Mouse (Mus musculus): ENCODE measurements around the gene Sdad1. TPM values are rescaled to one million over a fixed set of nuclear protein-coding genes. Genes with fewer than 3 reads are reported as not detected.
A peak's percentile ranks its signal among the peaks of the same experiment; 100 is the strongest.

Gene Sdad1
- total RNA-seq, 2 experiments from 2014 or later, result 21.6 to 38.3 TPM

DNA sequence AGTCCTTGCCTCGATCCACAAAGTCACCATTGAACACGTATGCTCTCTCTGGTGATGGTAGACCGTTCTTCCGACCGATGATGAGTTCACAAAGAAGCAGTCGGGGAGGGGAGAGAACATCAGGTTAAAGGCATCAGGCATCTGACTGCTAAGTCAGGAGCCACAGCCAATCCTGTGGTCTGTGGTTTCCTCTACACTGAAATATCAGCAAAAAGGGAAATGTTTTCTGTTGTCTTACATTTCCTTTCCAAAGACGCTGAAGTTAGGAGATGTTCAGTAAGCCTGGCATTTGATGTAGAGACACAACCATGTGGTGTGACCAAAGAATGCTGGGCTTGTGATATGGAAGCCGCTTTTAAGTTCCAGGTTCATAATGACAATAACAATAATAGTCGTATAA, 64.8 kb downstream of the Sdad1 start:
- ATAC-seq (ENCODE audit: poor library complexity, severe bottlenecking), result peak; percentile 95

DNA sequence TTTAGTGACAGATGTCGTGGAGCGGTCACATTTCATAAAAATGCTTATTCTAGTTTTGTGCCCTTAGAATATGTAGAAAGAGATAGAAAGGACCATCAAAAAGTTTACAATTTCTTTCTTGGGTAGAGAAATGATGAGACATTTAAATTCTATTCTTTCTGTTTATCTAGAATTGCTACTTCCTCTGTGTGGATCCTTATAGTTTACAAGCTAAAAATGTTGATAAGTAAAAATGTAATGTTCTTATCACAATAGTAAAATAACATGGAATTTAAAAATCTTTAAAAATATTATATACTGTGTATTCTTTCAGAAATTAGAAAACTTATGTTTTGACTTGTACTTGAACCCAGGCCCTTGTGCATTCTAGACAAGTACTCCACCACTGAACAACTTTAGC, 65.4 kb downstream of the Sdad1 start:
- ATAC-seq (ENCODE audit: poor library complexity, severe bottlenecking), result no peak

DNA sequence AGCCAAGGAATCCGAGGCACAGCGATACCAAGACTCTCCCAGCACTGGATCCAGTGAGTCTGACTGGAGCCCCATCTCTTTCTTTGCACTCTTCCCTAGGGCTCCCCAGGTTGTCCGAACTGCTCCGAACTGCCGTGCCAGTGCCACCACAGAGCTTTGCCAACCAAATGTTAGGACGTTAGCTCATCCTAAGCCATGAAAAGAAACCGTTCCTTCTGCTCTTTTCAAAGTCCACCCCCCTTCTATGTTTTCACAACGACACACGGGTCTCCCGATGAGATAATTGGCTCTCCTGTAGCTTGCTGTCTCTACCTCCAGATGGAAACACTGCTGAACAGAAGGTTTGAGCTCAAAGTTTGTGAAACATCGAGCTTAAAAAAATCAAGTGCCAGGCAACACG, 69.5 kb downstream of the Sdad1 start:
- no peak for ATAC-seq (ENCODE audit: poor library complexity, severe bottlenecking)

DNA sequence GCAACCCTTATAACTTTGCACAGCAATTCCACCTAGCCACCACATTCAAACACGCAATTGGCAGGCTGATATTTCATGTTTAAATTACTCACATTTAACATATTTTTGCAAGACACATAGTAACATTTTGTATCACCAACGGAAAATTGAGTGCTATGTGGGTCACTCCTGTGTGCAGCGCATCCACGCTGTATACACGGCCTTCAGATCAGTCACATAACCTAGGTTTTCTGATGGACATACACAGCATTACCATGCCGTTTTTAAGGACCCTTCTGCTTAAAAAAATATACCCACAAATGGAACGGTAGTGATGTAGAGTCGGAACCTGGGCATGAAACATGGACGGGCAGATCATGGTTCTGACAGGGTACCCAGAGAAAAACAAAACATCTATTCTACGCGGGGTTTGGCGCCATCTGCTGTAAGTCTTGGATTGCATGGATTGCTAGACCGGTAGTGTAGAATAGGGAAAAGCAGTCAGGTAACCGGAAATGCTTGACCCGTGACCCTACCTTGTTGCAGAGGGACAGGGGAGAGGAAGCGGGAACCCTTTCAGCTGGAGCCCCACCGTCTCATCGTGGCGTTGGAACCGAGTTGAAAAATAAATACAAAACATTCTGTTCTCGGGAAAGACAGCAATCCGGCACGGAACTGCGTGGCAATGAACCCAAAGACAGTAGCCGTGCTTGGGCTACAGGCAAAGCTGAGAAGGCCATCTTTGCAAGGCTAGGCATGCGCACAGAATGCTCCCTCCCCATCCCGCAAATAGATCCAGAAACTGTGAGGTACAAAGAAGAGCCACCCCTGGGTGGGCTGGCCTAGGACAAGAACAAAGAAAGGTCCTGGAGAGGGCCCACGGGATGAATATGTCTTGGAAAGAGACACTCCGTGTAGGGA, 70.7 kb downstream of the Sdad1 start:
- no peak for ATAC-seq (ENCODE audit: poor library complexity, severe bottlenecking)

DNA sequence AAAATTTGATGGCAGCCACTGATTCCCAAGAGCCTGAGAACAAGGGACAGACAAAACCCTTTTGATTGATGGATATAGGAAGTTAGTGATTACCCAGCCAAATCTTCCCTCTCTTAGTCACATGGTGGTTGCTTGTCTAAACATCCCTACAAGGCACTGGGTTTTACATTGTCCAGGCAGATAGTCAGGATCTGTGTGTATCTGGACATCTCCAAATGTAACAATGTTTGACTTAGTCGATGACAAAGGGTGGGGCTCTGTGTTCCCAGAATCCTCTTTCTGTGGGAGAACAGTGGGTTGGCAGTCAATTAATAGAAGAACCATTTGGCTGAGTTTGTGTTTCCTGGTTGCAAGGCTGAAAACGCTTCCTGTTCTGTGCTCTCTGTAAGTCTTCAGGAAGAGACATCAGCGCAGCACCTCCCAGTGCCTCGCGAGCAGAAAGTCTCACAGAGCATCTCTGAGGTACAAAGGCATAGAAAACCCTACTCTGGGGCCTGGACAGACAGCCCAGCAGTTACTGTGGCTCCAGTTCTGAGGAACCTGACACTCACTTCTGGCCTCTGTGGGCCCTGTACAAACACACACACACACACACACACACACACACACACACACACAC, 75.2 kb downstream of the Sdad1 start:
- ATAC-seq (ENCODE audit: poor library complexity, severe bottlenecking), result no peak

Other genes with a start within 250 kb of the Sdad1 start
- 79.8 and 83.1 TPM in 2 replicates for gene G3bp2, start 226.8 kb downstream of the Sdad1 start, total RNA-seq (2015)
- gene G3bp2, start 226.8 kb downstream of the Sdad1 start, total RNA-seq (2017), result 107 and 112 TPM in 2 replicates
- 55.8 and 56.5 TPM in 2 replicates for gene Uso1, start 172.5 kb downstream of the Sdad1 start, total RNA-seq (2015)
- 20.9 and 29.7 TPM in 2 replicates for gene Uso1, start 172.5 kb downstream of the Sdad1 start, total RNA-seq (2017)
- not detected in 2 replicates for gene U90926, start 95.1 kb downstream of the Sdad1 start, total RNA-seq (2015)
- not detected in 2 replicates for gene U90926, start 95.1 kb downstream of the Sdad1 start, total RNA-seq (2017)
- gene Ppef2, start 54.2 kb downstream of the Sdad1 start, total RNA-seq (2015), result 4.7 and 5.5 TPM in 2 replicates
- 2.7 TPM in 2 replicates for gene Ppef2, start 54.2 kb downstream of the Sdad1 start, total RNA-seq (2017)
- 310 and 351 TPM in 2 replicates for gene Naaa, start 32.3 kb downstream of the Sdad1 start, total RNA-seq (2015)
- 171 and 196 TPM in 2 replicates for gene Naaa, start 32.3 kb downstream of the Sdad1 start, total RNA-seq (2017)
- gene Cxcl9, start 17.6 kb upstream of the Sdad1 start, total RNA-seq (2015), result 0.14 and 0.45 TPM in 2 replicates
- 0.61 and 10.7 TPM in 2 replicates for gene Cxcl9, start 17.6 kb upstream of the Sdad1 start, total RNA-seq (2017)
- not detected in 2 replicates for gene Art3, start 21.3 kb upstream of the Sdad1 start, total RNA-seq (2015)
- gene Art3, start 21.3 kb upstream of the Sdad1 start, total RNA-seq (2017), result not detected in 2 replicates
- gene Cxcl10, start 38.4 kb upstream of the Sdad1 start, total RNA-seq (2015), result 27.7 and 36.5 TPM in 2 replicates
- gene Cxcl10, start 38.4 kb upstream of the Sdad1 start, total RNA-seq (2017), result 7.3 and 7.4 TPM in 2 replicates
- 49.7 and 63.3 TPM in 2 replicates for gene Nup54, start 124.7 kb upstream of the Sdad1 start, total RNA-seq (2015)
- gene Nup54, start 124.7 kb upstream of the Sdad1 start, total RNA-seq (2017), result 56.8 and 73.3 TPM in 2 replicates
- 52.0 and 52.9 TPM in 2 replicates for gene Scarb2, start 196.4 kb upstream of the Sdad1 start, total RNA-seq (2015)
- gene Scarb2, start 196.4 kb upstream of the Sdad1 start, total RNA-seq (2017), result 79.9 and 82.0 TPM in 2 replicates
- gene Fam47e, start 244.6 kb upstream of the Sdad1 start, total RNA-seq (2015), result not detected in 2 replicates
- not detected in 2 replicates for gene Fam47e, start 244.6 kb upstream of the Sdad1 start, total RNA-seq (2017)

All from megakaryocyte, adult 5-6 weeks (primary cell).